Mouse (Mus musculus) liver, embryonic 12.5 days (tissue): ENCODE data around the gene Ppa1. TPM values are rescaled to one million over a fixed set of nuclear protein-coding genes. Genes with fewer than 3 reads are reported as not detected.
"Not testable (repeated sequence)": the region's sequence is repeated elsewhere in the genome, so short reads cannot be mapped to it uniquely, and the experiment has no call there.

ENCODE experiments used
- ATAC-seq: fragments of 200-750 bp; cut with Nextera tagmentation; 2 replicates; pipeline ENCODE4 v1.8.0; 2017; ENCODE audit warnings: moderate number of reproducible peaks, mild to moderate bottlenecking, moderate library complexity
- H3K27ac ChIP-seq: fragments of 300-500 bp; sonication (generic); 2 replicates; pipeline ENCODE4 v1.5.1; 2016; ENCODE audit warnings: mild to moderate bottlenecking
- H3K27me3 ChIP-seq: fragments of 300-500 bp; sonication (generic); replicated peaks from 2 replicates; pipeline ENCODE4 v1.6.1; 2016; ENCODE audit warnings: mild to moderate bottlenecking, moderate library complexity
- H3K36me3 ChIP-seq: fragments of 300-500 bp; sonication (generic); 2 replicates; pipeline ENCODE4 v1.6.1; 2016; ENCODE audit warnings: mild to moderate bottlenecking, moderate library complexity
- H3K4me1 ChIP-seq: fragments of 300-500 bp; sonication (generic); 2 replicates; pipeline ENCODE4 v1.6.1; 2016
- H3K4me2 ChIP-seq: fragments of 300-500 bp; sonication (generic); 2 replicates; pipeline ENCODE4 v1.6.1; 2016; ENCODE audit warnings: mild to moderate bottlenecking, moderate library complexity
- H3K4me3 ChIP-seq: fragments of 300-500 bp; sonication (generic); 2 replicates; pipeline ENCODE4 v1.5.1; 2016; ENCODE audit warnings: mild to moderate bottlenecking, moderate library complexity
- H3K9ac ChIP-seq: fragments of 300-500 bp; sonication (generic); 2 replicates; pipeline ENCODE4 v1.6.1; 2016; ENCODE audit warnings: mild to moderate bottlenecking, moderate library complexity
- H3K9me3 ChIP-seq: fragments of 300-500 bp; sonication (generic); replicated peaks from 2 replicates; pipeline ENCODE4 v1.6.1; 2016; ENCODE audit warnings: mild to moderate bottlenecking, moderate library complexity
- WGBS: fragments of 180-500 bp; shearing (Covaris S2); methylation state at CpG from one replicate; pipeline ENCODE4 v1.1.7; 2016; ENCODE audit not compliant: insufficient replicate concordance; 5-methylcytosine and 5-hydroxymethylcytosine counted together
- polyA plus RNA-seq: library from polyadenylated mRNA; unstranded; fragments of >200 nt; fragmentation: Nextera tagmentation; extraction: Ambion mirVana; gene quantifications from 2 replicates; pipeline ENCODE4 v1.2.1, GENCODE M21; 2016

Ppa1 gene
- polyA plus RNA-seq, 1 experiment from 2014 or later: 147 TPM

- WGBS: 62% methylated on average over 3 of the region's 3 CpGs
- H3K36me3 ChIP-seq, H3K9ac ChIP-seq, H3K4me3 ChIP-seq, H3K4me2 ChIP-seq, H3K27ac ChIP-seq, H3K9me3 ChIP-seq, ATAC-seq: not testable (repeated sequence)
- Histone ChIP-seq H3K4me1 (peaks cover 14% of the 10 kb centered on the region), H3K27me3 (peaks cover 42% of the 10 kb centered on the region)
These were observed 24.5 kb upstream of the Ppa1 start for GRCm38 (mm10) chr10:61623874-61624273.

- H3K4me2 ChIP-seq: no peak overlapping the region
- H3K36me3 ChIP-seq: no peaks in the 10 kb centered on the region
- no peak for ATAC-seq
- no peaks in the 10 kb centered on the region for H3K9me3 ChIP-seq
- no peak overlapping the region for H3K27ac ChIP-seq
- peaks cover 42% of the 10 kb centered on the region for H3K27me3 ChIP-seq
- 47% methylated on average over 5 of the region's 5 CpGs for WGBS
- H3K9ac ChIP-seq: no peak overlapping the region
- H3K4me1 ChIP-seq: peaks cover 14% of the 10 kb centered on the region
- H3K4me3 ChIP-seq: no peak overlapping the region
These were observed 23.6 kb upstream of the Ppa1 start for GRCm38 (mm10) chr10:61624771-61625170.

- Histone ChIP-seq H3K27ac (no peak overlapping the region), H3K27me3 (peaks cover 42% of the 10 kb centered on the region), H3K4me3 (peak overlapping the region; percentile 44), H3K4me1 (peaks cover 14% of the 10 kb centered on the region), H3K4me2 (peak overlapping the region; percentile 72), H3K36me3 (no peaks in the 10 kb centered on the region), H3K9ac (peak overlapping the region; percentile 24), H3K9me3 (no peaks in the 10 kb centered on the region)
- WGBS: 2% methylated on average over 74 of the region's 74 CpGs
- ATAC-seq: no peak
These were observed 22.7 kb upstream of the Ppa1 start for GRCm38 (mm10) chr10:61625381-61626257.

GRCm38 (mm10) chr10:61626551-61626950 is 21.8 kb upstream of the Ppa1 start:
- Histone ChIP-seq H3K4me2 (no peak overlapping the region), H3K27ac (no peak overlapping the region), H3K36me3 (no peaks in the 10 kb centered on the region), H3K4me1 (peaks cover 14% of the 10 kb centered on the region), H3K4me3 (no peak overlapping the region), H3K9ac (no peak overlapping the region), H3K27me3 (peaks cover 44% of the 10 kb centered on the region), H3K9me3 (no peaks in the 10 kb centered on the region)
- ATAC-seq: no peak
- 79% methylated on average over 3 of the region's 3 CpGs for WGBS

- no peak for ATAC-seq
- H3K9me3 ChIP-seq: no peaks in the 10 kb centered on the region
- peaks cover 14% of the 10 kb centered on the region for H3K4me1 ChIP-seq
- H3K27me3 ChIP-seq: peaks cover 44% of the 10 kb centered on the region
- no peak overlapping the region for H3K4me3 ChIP-seq
- no peak overlapping the region for H3K9ac ChIP-seq
- H3K4me2 ChIP-seq: no peak overlapping the region
- 66% methylated on average over 15 of the region's 15 CpGs for WGBS
- no peak overlapping the region for H3K27ac ChIP-seq
- H3K36me3 ChIP-seq: no peaks in the 10 kb centered on the region
These were observed 21.0 kb upstream of the Ppa1 start for GRCm38 (mm10) chr10:61627195-61627937.

GRCm38 (mm10) chr10:61627938-61628250 is 20.5 kb upstream of the Ppa1 start:
- 77% methylated on average over 4 of the region's 4 CpGs for WGBS
- Histone ChIP-seq H3K4me1 (peaks cover 14% of the 10 kb centered on the region), H3K4me3 (no peak overlapping the region), H3K9me3 (no peaks in the 10 kb centered on the region), H3K9ac (no peak overlapping the region), H3K36me3 (no peaks in the 10 kb centered on the region), H3K4me2 (no peak overlapping the region), H3K27ac (no peak overlapping the region), H3K27me3 (peaks cover 44% of the 10 kb centered on the region)
- ATAC-seq: no peak

- 49% methylated on average over 10 of the region's 10 CpGs for WGBS
- Histone ChIP-seq H3K27ac (no peak overlapping the region), H3K27me3 (peaks cover 12% of the 10 kb centered on the region), H3K4me3 (no peak overlapping the region), H3K36me3 (no peaks in the 10 kb centered on the region), H3K4me2 (no peak overlapping the region), H3K9ac (no peak overlapping the region), H3K9me3 (no peaks in the 10 kb centered on the region), H3K4me1 (no peaks in the 10 kb centered on the region)
- no peak for ATAC-seq
These were observed 15.9 kb upstream of the Ppa1 start for GRCm38 (mm10) chr10:61632445-61632844.

GRCm38 (mm10) chr10:61637055-61637454 is 11.3 kb upstream of the Ppa1 start:
- Histone ChIP-seq H3K4me3 (no peak overlapping the region), H3K9me3 (no peaks in the 10 kb centered on the region), H3K27ac (no peak overlapping the region), H3K4me2 (no peak overlapping the region), H3K9ac (no peak overlapping the region), H3K27me3 (0 out of 2 replicates have a peak, but pooled peaks cover 8% of the 10 kb centered on the region), H3K4me1 (no peaks in the 10 kb centered on the region), H3K36me3 (no peaks in the 10 kb centered on the region)
- no peak for ATAC-seq
- 48% methylated on average over 7 of the region's 7 CpGs for WGBS

- no peaks in the 10 kb centered on the region for H3K36me3 ChIP-seq
- H3K27ac ChIP-seq: no peak overlapping the region
- no peak overlapping the region for H3K9ac ChIP-seq
- ATAC-seq: no peak
- WGBS: 53% methylated on average over 4 of the region's 4 CpGs
- no peaks in the 10 kb centered on the region for H3K9me3 ChIP-seq
- H3K27me3 ChIP-seq: 0 out of 2 replicates have a peak, but pooled peaks cover 14% of the 10 kb centered on the region
- no peaks in the 10 kb centered on the region for H3K4me1 ChIP-seq
- no peak overlapping the region for H3K4me2 ChIP-seq
- no peak overlapping the region for H3K4me3 ChIP-seq
These were observed 8.0 kb upstream of the Ppa1 start for GRCm38 (mm10) chr10:61640363-61640762.

GRCm38 (mm10) chr10:61646557-61646956 is 1.8 kb upstream of the Ppa1 start:
- WGBS: 61% methylated on average over 7 of the region's 7 CpGs
- H3K27me3 ChIP-seq: 0 out of 2 replicates have a peak, but pooled peaks cover 6% of the 10 kb centered on the region
- no peaks in the 10 kb centered on the region for H3K9me3 ChIP-seq
- no peak overlapping the region for H3K4me3 ChIP-seq
- H3K27ac ChIP-seq: no peak overlapping the region
- H3K4me2 ChIP-seq: no peak overlapping the region
- H3K4me1 ChIP-seq: peaks cover 20% of the 10 kb centered on the region
- H3K36me3 ChIP-seq: peaks cover 10% of the 10 kb centered on the region
- ATAC-seq: no peak
- H3K9ac ChIP-seq: no peak overlapping the region

- Histone ChIP-seq H3K4me1 (peaks cover 20% of the 10 kb centered on the region), H3K36me3 (peaks cover 33% of the 10 kb centered on the region), H3K9me3 (no peaks in the 10 kb centered on the region), H3K9ac (peak overlapping the region; percentile 83), H3K27ac (peak overlapping the region; percentile 85), H3K4me3 (peak overlapping the region; percentile 86), H3K27me3 (no peaks in the 10 kb centered on the region), H3K4me2 (peak overlapping the region; percentile 95)
- WGBS: 2% methylated on average over 40 of the region's 49 CpGs
- peak; percentile 79 for ATAC-seq
These were observed 639 bp downstream of the Ppa1 start for GRCm38 (mm10) chr10:61648737-61649645.
